Mouse (Mus musculus) mouse trophoblast stem cell (cell line): Measurements from ENCODE around the gene Sncb.

Experiments used
- in situ Hi-C, 2 experiments: fragments of 300-500 bp; cut with MseI, MboI; formaldehyde crosslinking; loops; 2 replicates in 1 of 2; 3 replicates in 1 of 2; pipeline ENCODE4 v1.15.1; 2025

The Sncb gene

GRCm38 (mm10) chr13:54749061-54749863 is 17.1 kb downstream of the Sncb start:
- in situ Hi-C loops, result no loop called here

- in situ Hi-C loops, result no loop called here
These were observed 17.7 kb downstream of the Sncb start for GRCm38 (mm10) chr13:54748721-54749060.

- in situ Hi-C loops, result no loop called here
These were observed 18.2 kb downstream of the Sncb start for GRCm38 (mm10) chr13:54748190-54748589.

- in situ Hi-C loops, result no loop called here
These were observed 19.5 kb downstream of the Sncb start for GRCm38 (mm10) chr13:54746896-54747295.

- in situ Hi-C loops, result no loop called here
These were observed 20.3 kb downstream of the Sncb start for GRCm38 (mm10) chr13:54746110-54746509.

GRCm38 (mm10) chr13:54738213-54738601 is 28.2 kb downstream of the Sncb start:
- in situ Hi-C loops, result no loop called here

- in situ Hi-C loops, result no loop called here
These were observed 28.7 kb downstream of the Sncb start for GRCm38 (mm10) chr13:54737488-54738212.

GRCm38 (mm10) chr13:54736931-54737330 is 29.5 kb downstream of the Sncb start:
- in situ Hi-C loops, result no loop called here

GRCm38 (mm10) chr13:54726131-54726530 is 40.3 kb downstream of the Sncb start:
- in situ Hi-C loops, result no loop called here

- in situ Hi-C loops, result no loop called here
These were observed 43.3 kb downstream of the Sncb start for GRCm38 (mm10) chr13:54723143-54723542.

- in situ Hi-C loops, result loop anchor here in 1 of 2 experiments (5.0 kb wide), 1 partner anchor 50 kb away; the partner anchor contains the start of gene Sncb
These were observed 49.5 kb downstream of the Sncb start for GRCm38 (mm10) chr13:54716916-54717315.

- in situ Hi-C loops, result loop anchor here in 1 of 2 experiments (5.0 kb wide), 1 partner anchor 52 kb away; the partner anchor contains the start of gene Sncb
These were observed 51.4 kb downstream of the Sncb start for GRCm38 (mm10) chr13:54714996-54715395.

GRCm38 (mm10) chr13:54714393-54714792 is 52.0 kb downstream of the Sncb start:
- in situ Hi-C loops, result no loop called here

- in situ Hi-C loops, result no loop called here
These were observed 55.5 kb downstream of the Sncb start for GRCm38 (mm10) chr13:54710866-54711265.
